Mouse (Mus musculus): ENCODE measurements around the gene Rere. TPM values are rescaled to one million over a fixed set of nuclear protein-coding genes. Genes with fewer than 3 reads are reported as not detected.
"Not testable (repeated sequence)": the region's sequence is repeated elsewhere in the genome, so short reads cannot be mapped to it uniquely, and the experiment has no call there.

Gene Rere
- total RNA-seq, 1 experiment from 2014 or later = 177 TPM

DNA sequence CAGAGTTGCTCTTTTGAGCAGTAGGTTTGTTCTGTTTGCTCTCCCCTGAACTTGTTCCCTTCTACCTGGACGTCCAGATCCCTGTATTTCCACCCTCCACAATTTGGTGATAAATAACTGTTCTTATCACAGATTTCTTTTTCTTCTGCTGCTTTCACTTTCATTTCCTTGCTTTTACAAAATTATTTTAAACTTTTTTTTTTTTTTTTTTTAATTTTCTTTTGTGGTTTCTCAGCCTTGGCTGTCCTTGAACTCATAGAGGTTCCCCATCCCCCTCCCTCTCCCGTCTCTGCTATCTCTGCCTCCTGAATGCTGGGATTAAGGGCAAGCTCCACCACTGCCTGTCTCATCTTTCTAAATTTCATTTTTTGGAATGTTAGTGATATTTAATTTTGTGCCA, 234.8 kb downstream of the Rere start:
- DNase-seq = no peak

- DNase-seq = no peak
Measured at GRCm38 (mm10) chr4:150517381-150517780, 235.9 kb downstream of the Rere start.

DNA sequence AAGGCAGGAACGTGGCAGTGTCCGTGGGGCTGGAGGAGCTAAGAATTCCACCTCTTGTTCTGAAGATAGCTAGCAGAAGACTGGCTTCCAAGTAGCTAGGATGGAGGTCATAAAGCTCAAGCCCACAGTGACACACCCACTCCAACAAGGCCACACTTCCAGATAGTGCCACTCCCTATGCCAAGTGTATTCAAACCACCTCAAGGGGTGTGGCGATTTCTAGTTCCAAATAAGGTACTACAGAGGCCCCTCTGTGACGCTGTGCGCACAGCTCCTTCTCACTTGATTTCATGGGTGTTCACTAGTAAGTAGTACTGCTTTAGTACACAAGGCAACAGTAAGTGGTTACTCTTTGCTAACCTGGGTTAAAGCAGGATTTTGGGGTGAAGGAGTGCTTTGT, 237.4 kb downstream of the Rere start:
- no peak for DNase-seq

DNA sequence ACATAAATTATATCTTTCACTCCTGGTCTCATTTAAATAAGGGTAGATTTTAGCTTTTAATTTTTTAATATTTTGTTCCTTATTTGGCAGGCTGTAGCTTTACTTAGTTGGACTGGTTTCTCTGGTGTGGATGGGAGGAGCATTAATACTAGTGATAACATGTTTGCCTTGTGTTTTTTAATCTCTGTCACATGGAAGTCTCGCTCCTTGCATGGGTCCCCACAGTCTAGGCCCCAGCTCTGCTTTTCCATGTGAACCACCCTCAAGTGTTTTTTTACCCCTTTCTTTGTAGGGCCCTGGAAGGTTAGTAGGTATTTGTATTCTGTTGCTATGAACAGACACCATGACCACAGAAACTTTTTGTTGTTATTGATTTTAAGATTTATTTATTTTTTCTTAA, 238.6 kb downstream of the Rere start:
- DNase-seq = no peak

- DNase-seq = no peak
Measured at GRCm38 (mm10) chr4:150522425-150522824, 241.0 kb downstream of the Rere start.

GRCm38 (mm10) chr4:150523351-150523750, 241.9 kb downstream of the Rere start:
- no peak for DNase-seq

- no peak for DNase-seq
Measured at GRCm38 (mm10) chr4:150526269-150526668, 244.8 kb downstream of the Rere start.

DNA sequence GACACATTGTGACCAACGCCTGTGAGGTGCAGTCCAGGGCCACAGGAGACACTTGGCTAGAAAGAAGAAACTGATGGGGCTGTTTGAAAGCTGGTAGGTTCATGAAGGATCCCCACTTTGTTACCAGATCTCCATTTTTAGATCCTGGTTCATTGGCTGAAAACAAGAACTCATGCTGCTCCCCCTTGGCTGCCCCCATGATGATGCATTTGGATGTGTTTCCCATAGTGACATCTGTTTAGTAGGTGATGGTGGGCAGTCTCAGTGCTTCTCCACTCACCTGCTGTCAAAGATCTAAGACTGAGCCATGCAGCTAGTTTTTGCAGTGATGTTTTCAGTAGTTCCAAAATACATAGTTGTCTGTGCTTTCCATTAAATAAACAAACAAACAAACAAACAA, 247.0 kb downstream of the Rere start:
- no peak for DNase-seq

DNA sequence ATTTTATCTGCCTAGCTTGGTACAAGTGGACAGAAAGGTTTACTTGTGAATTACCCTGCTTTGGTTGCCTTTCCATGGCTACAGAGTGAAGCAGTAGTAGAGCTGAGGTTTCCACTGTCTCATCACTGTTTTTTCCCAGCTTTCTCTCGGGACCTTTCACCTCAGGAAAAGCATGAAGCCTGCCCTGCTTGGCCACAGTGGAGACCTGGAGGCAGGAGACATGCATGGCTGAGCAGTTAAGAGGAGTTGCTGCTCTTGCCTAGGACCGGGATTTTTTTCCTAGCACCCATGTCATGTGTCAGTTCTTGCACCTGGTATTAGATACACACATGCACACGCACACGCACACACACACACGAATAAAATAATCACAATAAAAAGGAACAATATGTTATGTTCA, 247.4 kb downstream of the Rere start:
- DNase-seq = no peak

- DNase-seq = no peak
Measured at GRCm38 (mm10) chr4:150531869-150532268, 250.4 kb downstream of the Rere start.

DNA sequence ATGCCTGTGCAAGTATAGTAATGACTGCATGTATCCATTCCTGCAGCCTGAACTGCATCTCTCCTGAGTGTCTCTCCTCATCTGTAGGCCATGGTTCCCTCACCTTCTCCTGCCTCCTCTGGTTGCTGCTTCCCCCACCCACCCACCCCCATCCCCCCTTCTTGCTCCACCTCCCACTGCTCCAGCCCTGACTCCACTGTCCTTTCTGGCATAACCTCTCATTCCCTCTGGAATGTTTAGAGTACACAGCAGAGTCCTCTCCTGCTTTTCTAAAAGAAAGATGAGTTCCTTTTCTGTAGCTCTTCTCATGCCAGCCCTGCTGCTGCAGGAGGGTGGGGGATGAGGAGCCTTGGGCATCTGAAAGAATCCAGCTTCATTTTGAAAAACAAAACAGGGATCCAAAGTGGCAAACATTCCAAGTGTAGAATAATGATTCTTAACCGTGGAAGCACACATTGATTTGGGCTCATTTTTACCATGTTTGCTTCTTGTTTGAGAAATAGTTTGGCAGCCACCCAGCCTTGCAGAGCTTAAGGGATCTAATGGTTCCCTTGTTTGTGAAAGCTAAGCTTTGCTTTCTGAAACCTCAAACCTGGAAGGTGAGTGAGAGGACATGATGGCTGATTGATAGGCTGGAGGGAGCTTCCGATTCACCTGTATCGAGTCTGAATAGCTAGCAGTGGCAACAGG, 255.5 kb downstream of the Rere start:
- DNase-seq = no peak

DNA sequence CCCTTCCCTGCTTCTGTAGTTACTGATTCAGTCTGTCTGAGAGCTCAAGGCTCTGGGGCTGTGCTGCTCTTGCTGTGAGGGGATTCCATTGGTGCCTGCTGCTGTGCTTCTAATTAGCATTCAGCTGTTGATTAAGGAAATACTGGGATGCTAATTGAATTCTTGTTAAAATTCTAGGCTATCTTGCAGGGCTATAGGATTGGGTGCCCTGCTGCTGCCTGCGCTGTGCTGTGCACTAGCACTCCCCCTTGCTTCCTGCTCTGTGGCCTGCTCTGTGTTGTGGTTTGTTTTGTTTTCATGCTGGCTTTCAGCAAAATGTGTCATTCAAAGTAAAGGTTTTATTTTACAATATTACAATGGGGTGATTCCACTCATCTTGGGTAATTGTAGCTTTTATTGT, 258.4 kb downstream of the Rere start:
- DNase-seq = no peak

- no peak for DNase-seq
Measured at GRCm38 (mm10) chr4:150540392-150541094, 259.1 kb downstream of the Rere start.

- no peak for DNase-seq
Measured at GRCm38 (mm10) chr4:150544231-150544630, 262.8 kb downstream of the Rere start.

- peak; percentile 44 for DNase-seq
Measured at GRCm38 (mm10) chr4:150544652-150545258, 263.3 kb downstream of the Rere start.

- DNase-seq = no peak
Measured at GRCm38 (mm10) chr4:150545775-150546174, 264.3 kb downstream of the Rere start.

GRCm38 (mm10) chr4:150546296-150546695, 264.9 kb downstream of the Rere start:
- not testable (repeated sequence) for DNase-seq

DNA sequence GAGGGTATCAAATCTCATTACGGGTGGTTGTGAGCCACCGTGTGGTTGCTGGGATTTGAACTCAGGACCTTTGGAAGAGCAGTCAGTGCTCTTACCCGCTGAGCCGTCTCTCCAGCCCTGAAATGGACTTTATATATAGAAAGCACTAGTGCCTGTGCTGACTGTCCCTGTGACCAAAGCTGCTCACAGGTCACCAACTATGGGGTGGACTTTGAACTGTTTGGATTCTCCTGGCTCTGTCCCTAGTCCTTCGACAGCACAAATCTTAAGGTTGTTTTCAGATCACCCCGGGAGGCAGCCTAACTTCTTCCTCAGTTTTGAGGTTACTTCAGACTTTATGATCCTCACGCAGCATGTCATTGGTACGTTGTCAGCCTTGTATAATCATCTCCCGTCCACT, 267.9 kb downstream of the Rere start:
- DNase-seq = no peak

DNA sequence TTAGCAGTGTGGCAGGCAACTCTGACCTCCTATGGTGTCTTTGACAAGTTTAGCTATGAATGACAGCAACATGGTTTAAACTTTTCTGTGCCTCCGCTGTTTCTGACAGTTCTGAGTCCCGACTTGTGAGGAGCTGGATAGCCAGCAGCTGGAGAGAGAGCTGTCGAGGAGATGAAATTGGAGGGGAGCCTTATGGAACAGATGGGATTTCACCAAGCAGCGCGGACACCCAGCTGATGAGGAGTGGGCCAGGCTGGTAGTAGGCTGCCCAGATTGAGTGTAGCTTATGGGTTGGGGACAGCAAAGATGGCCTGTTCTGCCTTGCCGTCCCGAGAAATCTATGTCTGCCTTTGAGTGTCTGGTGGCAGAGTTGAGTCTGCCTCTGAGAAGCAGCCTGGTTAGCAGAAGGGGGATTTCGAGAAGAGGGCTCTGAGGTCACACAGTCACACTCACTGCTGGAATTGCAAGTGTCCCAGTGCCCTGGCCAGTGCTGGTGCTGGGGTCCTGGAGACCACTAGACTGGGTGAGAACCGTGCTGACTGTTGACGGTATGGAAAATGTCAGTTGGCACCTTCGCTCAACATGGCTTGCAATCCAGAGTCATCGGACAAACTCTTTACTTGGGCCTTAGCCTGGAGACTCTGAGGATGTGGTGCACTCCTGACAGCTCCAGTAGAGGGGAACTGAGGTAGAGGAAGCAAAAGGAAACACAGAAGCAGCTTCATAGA, 268.7 kb downstream of the Rere start:
- no peak for DNase-seq

DNA sequence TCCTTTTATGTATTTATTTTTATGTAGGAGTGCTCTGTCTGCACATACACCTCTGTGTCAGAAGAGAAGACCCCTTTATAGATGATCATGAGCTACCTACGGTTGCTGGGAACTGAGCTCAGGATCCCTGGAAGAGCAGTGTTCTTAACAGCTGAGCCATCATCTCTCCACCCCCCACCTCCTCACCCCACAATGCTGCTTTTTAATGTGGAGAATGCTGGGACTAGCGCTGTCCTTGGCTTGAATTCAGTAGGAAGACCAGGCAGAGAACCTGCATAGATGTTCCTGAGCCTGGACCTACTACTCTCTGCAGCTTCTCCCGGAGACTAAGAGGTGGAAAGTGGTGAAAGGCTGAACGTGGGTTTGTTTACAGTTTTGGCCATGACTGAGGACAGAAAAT, 269.9 kb downstream of the Rere start:
- no peak for DNase-seq

DNA sequence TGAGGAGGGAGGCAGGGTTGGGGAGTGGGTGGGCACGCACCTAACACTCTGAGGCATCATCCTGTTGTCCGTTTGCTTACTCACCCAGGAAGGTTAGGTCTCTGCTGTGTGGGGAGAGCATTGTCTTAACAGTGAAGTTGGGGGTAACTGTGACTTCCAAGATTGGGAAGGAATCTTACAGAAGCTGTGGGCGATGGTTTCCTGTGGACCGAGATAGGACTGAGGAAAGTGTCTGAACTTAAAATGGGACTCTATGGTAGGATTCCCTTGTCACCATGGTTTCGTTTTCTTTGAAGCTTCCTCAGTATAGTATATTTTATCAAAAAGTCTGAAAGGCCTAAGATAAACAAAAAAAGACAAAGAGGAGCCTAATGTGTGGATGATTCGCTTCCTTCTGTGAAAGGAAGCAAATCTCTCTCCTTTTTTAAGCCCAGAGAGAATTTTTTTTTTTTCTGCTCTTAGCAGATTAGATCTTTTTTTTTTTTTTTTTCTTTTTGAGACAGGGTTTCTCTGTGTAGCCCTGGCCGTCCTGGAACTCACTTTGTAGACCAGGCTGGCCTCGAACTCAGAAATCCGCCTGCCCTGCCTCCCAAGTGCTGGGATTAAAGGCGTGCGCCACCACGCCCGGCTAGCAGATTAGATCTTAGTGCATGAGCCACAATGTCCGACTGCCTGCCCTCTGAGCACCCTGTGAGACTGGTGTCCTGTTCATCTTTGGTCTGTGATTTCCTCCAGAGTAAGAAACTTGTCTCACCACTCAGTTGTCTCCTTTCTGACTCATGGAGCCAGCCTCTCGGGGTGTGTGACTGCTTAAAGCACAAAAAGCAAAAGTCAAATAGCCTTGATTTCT, 271.5 kb downstream of the Rere start:
- DNase-seq = no peak

GRCm38 (mm10) chr4:150555783-150556182, 274.3 kb downstream of the Rere start:
- no peak for DNase-seq

Data from adrenal gland, postnatal 25 days (tissue).